Mouse (Mus musculus): ENCODE data around the gene Serinc4. TPM values are rescaled to one million over a fixed set of nuclear protein-coding genes. Genes with fewer than 3 reads are reported as not detected.

The Serinc4 gene
- polyA plus RNA-seq, 1 experiment from 2014 or later: 0.95 TPM

- H3K27ac ChIP-seq (ENCODE audit: low read depth, low read length): peak overlapping the region; percentile 97
- ATAC-seq: peak; percentile 67
- no peaks in the 10 kb centered on the region for H3K9me3 ChIP-seq (ENCODE audit: control insufficient read depth, low read length)
- H3K4me1 ChIP-seq (ENCODE audit: control insufficient read depth, insufficient read depth, low read depth, low read length): peaks cover 12% of the 10 kb centered on the region
- no peaks in the 10 kb centered on the region for H3K27me3 ChIP-seq (replicated peaks; ENCODE audit: control insufficient read depth, insufficient read depth, low read length)
- H3K36me3 ChIP-seq (ENCODE audit: control insufficient read depth, insufficient read depth, low read length): peaks cover 12% of the 10 kb centered on the region; the same call in 1 of the 2 replicates
- H3K9ac ChIP-seq (ENCODE audit: low read depth, low read length): peak overlapping the region; percentile 94
- H3K4me2 ChIP-seq (ENCODE audit: low read length): peak overlapping the region; percentile 94
- under 1% methylated on average over 46 of the region's 54 CpGs for WGBS
- peak overlapping the region; percentile 95 for H3K4me3 ChIP-seq (ENCODE audit: low read length)
These were observed 7.0 kb downstream of the Serinc4 start for GRCm38 (mm10) chr2:121449545-121450011.

- Histone ChIP-seq H3K9ac (ENCODE audit: low read depth, low read length) (peak within 1 kb of the TSS; percentile 94), H3K27ac (ENCODE audit: low read depth, low read length) (peak within 1 kb of the TSS; percentile 97), H3K4me3 (ENCODE audit: low read length) (peak within 1 kb of the TSS; percentile 95), H3K36me3 (ENCODE audit: control insufficient read depth, insufficient read depth, low read length) (peaks cover 12% of the 10 kb centered on the region; the same call in 1 of the 2 replicates), H3K9me3 (ENCODE audit: control insufficient read depth, low read length) (no peaks in the 10 kb centered on the region), H3K4me1 (ENCODE audit: control insufficient read depth, insufficient read depth, low read depth, low read length) (peaks cover 12% of the 10 kb centered on the region), H3K27me3 (replicated peaks; ENCODE audit: control insufficient read depth, insufficient read depth, low read length) (no peaks in the 10 kb centered on the region), H3K4me2 (ENCODE audit: low read length) (peak within 1 kb of the TSS; percentile 94)
- under 1% methylated on average over 66 of the region's 74 CpGs for WGBS
- peak; percentile 98 for ATAC-seq
These were observed 7.6 kb downstream of the Serinc4 start, which contains the start of gene Serf2 for GRCm38 (mm10) chr2:121448739-121449535. Gene Serf2, plus strand, starts transcription at chr2:121449195.

GRCm38 (mm10) chr2:121448136-121448535 lies 8.4 kb downstream of the Serinc4 start:
- WGBS: 21% methylated on average over 9 of the region's 9 CpGs
- no peak for ATAC-seq

GRCm38 (mm10) chr2:121447006-121447405 lies 9.6 kb downstream of the Serinc4 start:
- no peak overlapping the region for H3K27ac ChIP-seq (ENCODE audit: low read depth, low read length)
- no peak for ATAC-seq
- H3K9me3 ChIP-seq (ENCODE audit: control insufficient read depth, low read length): no peaks in the 10 kb centered on the region
- H3K4me1 ChIP-seq (ENCODE audit: control insufficient read depth, insufficient read depth, low read depth, low read length): peaks cover 21% of the 10 kb centered on the region
- H3K9ac ChIP-seq (ENCODE audit: low read depth, low read length): no peak overlapping the region
- H3K36me3 ChIP-seq (ENCODE audit: control insufficient read depth, insufficient read depth, low read length): no peaks in the 10 kb centered on the region
- peaks cover 7% of the 10 kb centered on the region for H3K27me3 ChIP-seq (replicated peaks; ENCODE audit: control insufficient read depth, insufficient read depth, low read length)
- no peak overlapping the region for H3K4me2 ChIP-seq (ENCODE audit: low read length)
- no peak overlapping the region for H3K4me3 ChIP-seq (ENCODE audit: low read length)
- 91% methylated on average over 3 of the region's 3 CpGs for WGBS

More at GRCm38 (mm10) chr2:121448136-121448535, 8.4 kb downstream of the Serinc4 start:
- Histone ChIP-seq H3K27me3 (replicated peaks; ENCODE audit: control insufficient read depth, insufficient read depth, low read length) (no peaks in the 10 kb centered on the region), H3K36me3 (ENCODE audit: control insufficient read depth, insufficient read depth, low read length) (peaks cover 9% of the 10 kb centered on the region; the same call in 1 of the 2 replicates), H3K4me2 (ENCODE audit: low read length) (peak overlapping the region; percentile 91), H3K9me3 (ENCODE audit: control insufficient read depth, low read length) (no peaks in the 10 kb centered on the region), H3K9ac (ENCODE audit: low read depth, low read length) (peak overlapping the region; percentile 53; the same call in 1 of the 2 replicates), H3K4me1 (ENCODE audit: control insufficient read depth, insufficient read depth, low read depth, low read length) (peaks cover 12% of the 10 kb centered on the region), H3K27ac (ENCODE audit: low read depth, low read length) (peak overlapping the region; percentile 79), H3K4me3 (ENCODE audit: low read length) (peak overlapping the region; percentile 95)

DNA sequence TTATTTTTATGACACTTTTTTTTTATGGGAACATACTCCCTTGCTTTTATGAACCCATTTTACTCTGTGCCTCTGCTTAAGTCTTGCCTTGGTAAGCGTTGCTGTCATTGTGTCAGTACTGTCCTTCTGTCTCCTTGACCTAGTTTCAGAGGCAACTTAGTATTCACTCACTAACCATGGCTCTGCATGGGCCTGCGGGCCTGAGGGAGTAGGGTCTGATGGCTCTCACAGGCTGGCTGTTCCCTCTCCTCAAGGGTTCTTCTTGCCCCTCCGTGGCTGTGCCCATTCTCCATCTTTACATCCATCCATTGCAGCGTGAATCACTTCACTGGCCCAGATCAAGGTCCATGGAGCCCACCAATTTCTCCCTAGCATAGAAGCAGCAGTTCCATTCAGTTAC lies 10.1 kb downstream of the Serinc4 start:
- Histone ChIP-seq H3K4me1 (ENCODE audit: control insufficient read depth, insufficient read depth, low read depth, low read length) (peaks cover 23% of the 10 kb centered on the region), H3K9me3 (ENCODE audit: control insufficient read depth, low read length) (no peaks in the 10 kb centered on the region), H3K4me2 (ENCODE audit: low read length) (no peak overlapping the region), H3K9ac (ENCODE audit: low read depth, low read length) (no peak overlapping the region), H3K36me3 (ENCODE audit: control insufficient read depth, insufficient read depth, low read length) (no peaks in the 10 kb centered on the region), H3K27me3 (replicated peaks; ENCODE audit: control insufficient read depth, insufficient read depth, low read length) (peaks cover 9% of the 10 kb centered on the region), H3K4me3 (ENCODE audit: low read length) (no peak overlapping the region), H3K27ac (ENCODE audit: low read depth, low read length) (no peak overlapping the region)
- WGBS: 79% methylated on average over 4 of the region's 4 CpGs
- no peak for ATAC-seq

- no peak overlapping the region for H3K9ac ChIP-seq (ENCODE audit: low read depth, low read length)
- no peak overlapping the region for H3K27ac ChIP-seq (ENCODE audit: low read depth, low read length)
These were observed 11.5 kb downstream of the Serinc4 start for GRCm38 (mm10) chr2:121445117-121445516.

GRCm38 (mm10) chr2:121444178-121444577 lies 12.4 kb downstream of the Serinc4 start, which contains the start of gene Ell3:
Gene Ell3, minus strand, starts transcription at chr2:121444278.
- H3K27me3 ChIP-seq (replicated peaks; ENCODE audit: control insufficient read depth, insufficient read depth, low read length): peaks cover 15% of the 10 kb centered on the region
- H3K36me3 ChIP-seq (ENCODE audit: control insufficient read depth, insufficient read depth, low read length): peaks cover 6% of the 10 kb centered on the region; the same call in 1 of the 2 replicates
- H3K4me2 ChIP-seq (ENCODE audit: low read length): no peak within 1 kb of the TSS; the same call in 1 of the 2 replicates
- peaks cover 14% of the 10 kb centered on the region for H3K4me1 ChIP-seq (ENCODE audit: control insufficient read depth, insufficient read depth, low read depth, low read length)
- no peaks in the 10 kb centered on the region for H3K9me3 ChIP-seq (ENCODE audit: control insufficient read depth, low read length)
- H3K27ac ChIP-seq (ENCODE audit: low read depth, low read length): no peak within 1 kb of the TSS
- no peak within 1 kb of the TSS for H3K9ac ChIP-seq (ENCODE audit: low read depth, low read length)
- no peak for ATAC-seq
- no peak within 1 kb of the TSS for H3K4me3 ChIP-seq (ENCODE audit: low read length)
- WGBS: 92% methylated on average over 1 of the region's 1 CpGs

More at GRCm38 (mm10) chr2:121445117-121445516, 11.5 kb downstream of the Serinc4 start:
- 81% methylated on average over 3 of the region's 3 CpGs for WGBS
- peaks cover 15% of the 10 kb centered on the region for H3K27me3 ChIP-seq (replicated peaks; ENCODE audit: control insufficient read depth, insufficient read depth, low read length)
- ATAC-seq: no peak
- peaks cover 15% of the 10 kb centered on the region for H3K4me1 ChIP-seq (ENCODE audit: control insufficient read depth, insufficient read depth, low read depth, low read length)
- H3K9me3 ChIP-seq (ENCODE audit: control insufficient read depth, low read length): no peaks in the 10 kb centered on the region
- H3K4me3 ChIP-seq (ENCODE audit: low read length): no peak overlapping the region
- H3K36me3 ChIP-seq (ENCODE audit: control insufficient read depth, insufficient read depth, low read length): no peaks in the 10 kb centered on the region
- no peak overlapping the region for H3K4me2 ChIP-seq (ENCODE audit: low read length)

GRCm38 (mm10) chr2:121443068-121443349 lies 13.6 kb downstream of the Serinc4 start:
- H3K9me3 ChIP-seq (ENCODE audit: control insufficient read depth, low read length): no peaks in the 10 kb centered on the region
- H3K27me3 ChIP-seq (replicated peaks; ENCODE audit: control insufficient read depth, insufficient read depth, low read length): peaks cover 15% of the 10 kb centered on the region
- H3K4me1 ChIP-seq (ENCODE audit: control insufficient read depth, insufficient read depth, low read depth, low read length): peaks cover 13% of the 10 kb centered on the region
- peak overlapping the region; percentile 73 for H3K4me2 ChIP-seq (ENCODE audit: low read length)
- ATAC-seq: no peak
- H3K9ac ChIP-seq (ENCODE audit: low read depth, low read length): no peak overlapping the region
- H3K27ac ChIP-seq (ENCODE audit: low read depth, low read length): no peak overlapping the region
- peaks cover 13% of the 10 kb centered on the region for H3K36me3 ChIP-seq (ENCODE audit: control insufficient read depth, insufficient read depth, low read length)
- peak overlapping the region; percentile 38 for H3K4me3 ChIP-seq (ENCODE audit: low read length)
- WGBS: 12% methylated on average over 8 of the region's 8 CpGs

All from hindbrain, embryonic 16.5 days (tissue).